Comparison of ENCODE assay signal across 11 mouse cellular contexts in genomic region chr14:25323542-25324484, GRCm38 (mm10).
DNase-seq lines count a peak whose midpoint lies in the region; ATAC-seq and TF ChIP-seq lines count a peak whose summit lies in the region.
"Had no signal": no experiment of that assay in that cellular context is flagged by ENCODE, and none has a peak within 500 bp of the region (broad histone marks: within the 10 kb centered on the region; RNA-seq: fewer than 3 reads in every experiment).

No protein-coding gene starts in this region.

- H3K27ac ChIP-seq in lung, embryonic 15.5 days = no peak overlapping the region
- 0 out of 2 replicates have a peak overlapping the region, but pooled peaks have one; percentile 45 for H3K27ac ChIP-seq in embryonic facial prominence, embryonic 10.5 days (replicated peaks)
- no peak overlapping the region; the same call in 1 of the 2 replicates for H3K27ac ChIP-seq in intestine, embryonic 14.5 days (ENCODE audit: low read depth)
- 0 out of 2 replicates have a peak overlapping the region, but pooled peaks have one; percentile 30 for H3K27ac ChIP-seq in midbrain, embryonic 16.5 days (ENCODE audit: low read length)
- H3K27ac ChIP-seq: liver, embryonic 15.5 days had no signal

- no peak for TF ChIP-seq POLR2A in lung, adult 2 months (IDR thresholded peaks at IDR 0.05; ENCODE audit: borderline replicate concordance, extremely low read depth, low read depth, low read length)

- no peaks in the 10 kb centered on the region for H3K36me3 ChIP-seq in lung, embryonic 15.5 days
- H3K36me3 ChIP-seq in embryonic facial prominence, embryonic 10.5 days (replicated peaks) = no peaks in the 10 kb centered on the region
- H3K36me3 ChIP-seq in intestine, embryonic 14.5 days (ENCODE audit: control insufficient read depth, insufficient read depth, low read length) = no peaks in the 10 kb centered on the region
- no peaks in the 10 kb centered on the region for H3K36me3 ChIP-seq in midbrain, embryonic 16.5 days (ENCODE audit: control insufficient read depth, insufficient read depth, low read length)
- H3K36me3 ChIP-seq: liver, embryonic 15.5 days had no signal

- peaks cover 10% of the 10 kb centered on the region; the same call in 1 of the 2 replicates for H3K4me1 ChIP-seq in lung, embryonic 15.5 days
- H3K4me1 ChIP-seq in lung, adult 2 months (ENCODE audit: control insufficient read depth, insufficient read depth, low read length) = no peaks in the 10 kb centered on the region
- H3K4me1 ChIP-seq in embryonic facial prominence, embryonic 10.5 days = peaks cover 30% of the 10 kb centered on the region
- 0 out of 2 replicates have a peak, but pooled peaks cover 6% of the 10 kb centered on the region for H3K4me1 ChIP-seq in intestine, embryonic 14.5 days (replicated peaks; ENCODE audit: control insufficient read depth, insufficient read depth, low read length)
- H3K4me1 ChIP-seq in midbrain, embryonic 16.5 days (ENCODE audit: control insufficient read depth, insufficient read depth, low read length) = peaks cover 10% of the 10 kb centered on the region
- H3K4me1 ChIP-seq: liver, embryonic 15.5 days had no signal

- 79% methylated on average over 6 of the region's 6 CpGs for WGBS in lung, embryonic 15.5 days
- WGBS in lung, adult 2 months = 87% methylated on average over 6 of the region's 6 CpGs
- 87% methylated on average over 6 of the region's 6 CpGs for WGBS in embryonic facial prominence, embryonic 10.5 days
- WGBS in intestine, embryonic 14.5 days = 84% methylated on average over 6 of the region's 6 CpGs
- WGBS in midbrain, embryonic 16.5 days = 85% methylated on average over 6 of the region's 6 CpGs

- TF ChIP-seq CTCF in lung, adult 2 months (IDR thresholded peaks at IDR 0.05; ENCODE audit: insufficient read depth, low read length) = no peak

- H3K9ac ChIP-seq in lung, embryonic 15.5 days = no peak overlapping the region
- no peak overlapping the region for H3K9ac ChIP-seq in intestine, embryonic 14.5 days (ENCODE audit: low read length)
- H3K9ac ChIP-seq in midbrain, embryonic 16.5 days (ENCODE audit: low read depth, low read length) = no peak overlapping the region
- H3K9ac ChIP-seq: liver, embryonic 15.5 days had no signal

- no peak for DNase-seq in lung, adult 2 months
- no peak for DNase-seq in embryonic facial prominence, embryonic 10.5 days (ENCODE audit: low spot score)
- DNase-seq in intestine, embryonic 14.5 days (ENCODE audit: low spot score) = peak; percentile 49
- no peak for DNase-seq in frontal cortex, adult 2 months (ENCODE audit: extremely low spot score in 1 of 2, low spot score in 1 of 2)
- DNase-seq in adrenal gland, postnatal 10 days = no peak
- DNase-seq in heart, adult 18-20 months = no peak
- DNase-seq: gastrocnemius, postnatal 14 days; layer of hippocampus, postnatal 36 days had no signal

- no peaks in the 10 kb centered on the region for H3K9me3 ChIP-seq in lung, embryonic 15.5 days
- H3K9me3 ChIP-seq in embryonic facial prominence, embryonic 10.5 days = no peaks in the 10 kb centered on the region
- H3K9me3 ChIP-seq in intestine, embryonic 14.5 days (ENCODE audit: control insufficient read depth, low read length) = no peaks in the 10 kb centered on the region
- H3K9me3 ChIP-seq in midbrain, embryonic 16.5 days (replicated peaks; ENCODE audit: control insufficient read depth, low read length, poor library complexity, severe bottlenecking) = no peaks in the 10 kb centered on the region
- H3K9me3 ChIP-seq: liver, embryonic 15.5 days had no signal

- no peak overlapping the region for H3K4me3 ChIP-seq in lung, embryonic 15.5 days
- H3K4me3 ChIP-seq in lung, adult 2 months (replicated peaks; ENCODE audit: extremely low read depth, low read depth, low read length) = no peak overlapping the region
- H3K4me3 ChIP-seq in embryonic facial prominence, embryonic 10.5 days = no peak overlapping the region
- H3K4me3 ChIP-seq in intestine, embryonic 14.5 days (ENCODE audit: low read depth, low read length) = no peak overlapping the region
- no peak overlapping the region for H3K4me3 ChIP-seq in midbrain, embryonic 16.5 days (ENCODE audit: low read depth, low read length)
- H3K4me3 ChIP-seq: liver, embryonic 15.5 days had no signal

- H3K27me3 ChIP-seq in lung, embryonic 15.5 days = no peaks in the 10 kb centered on the region
- H3K27me3 ChIP-seq in embryonic facial prominence, embryonic 10.5 days (replicated peaks; ENCODE audit: low read depth, poor library complexity, severe bottlenecking) = peaks cover 18% of the 10 kb centered on the region
- no peaks in the 10 kb centered on the region for H3K27me3 ChIP-seq in intestine, embryonic 14.5 days (replicated peaks; ENCODE audit: control insufficient read depth, insufficient read depth, low read length)
- H3K27me3 ChIP-seq in midbrain, embryonic 16.5 days (ENCODE audit: control insufficient read depth, insufficient read depth, low read depth, low read length) = no peaks in the 10 kb centered on the region

- 0 out of 2 replicates have a peak, but pooled peaks have one; percentile 31 for ATAC-seq in lung, embryonic 15.5 days (ENCODE audit: borderline replicate concordance, extremely low read depth, low FRiP score, low TSS enrichment)
- no peak for ATAC-seq in intestine, embryonic 14.5 days (replicated peaks; ENCODE audit: low FRiP score, low TSS enrichment, low read depth)
- ATAC-seq in midbrain, embryonic 16.5 days = peak; percentile 34; the same call in 1 of the 2 replicates

- no peak overlapping the region for H3K4me2 ChIP-seq in lung, embryonic 15.5 days
- no peak overlapping the region for H3K4me2 ChIP-seq in intestine, embryonic 14.5 days (ENCODE audit: low read length)
- no peak overlapping the region for H3K4me2 ChIP-seq in midbrain, embryonic 16.5 days (ENCODE audit: low read length)
- H3K4me2 ChIP-seq: liver, embryonic 15.5 days had no signal

Comparison
In these comparisons a context has a peak if more than half of its experiments do, and no peak if none do; other contexts are left out.
1. H3K27ac ChIP-seq: peak in embryonic facial prominence, embryonic 10.5 days (single experiment) and midbrain, embryonic 16.5 days (single experiment); none in lung, embryonic 15.5 days (single experiment) and intestine, embryonic 14.5 days (single experiment).